Mouse (Mus musculus) midbrain, postnatal 0 days (tissue): ENCODE data around the gene Cnpy4. TPM values are rescaled to one million over a fixed set of nuclear protein-coding genes. Genes with fewer than 3 reads are reported as not detected.

Experiments used
- ATAC-seq: fragments of 200-750 bp; cut with Nextera tagmentation; 2 replicates; pipeline ENCODE4 v1.8.0; 2017; ENCODE audit warnings: moderate number of reproducible peaks, mild to moderate bottlenecking, moderate TSS enrichment, moderate library complexity; ENCODE audit not compliant: low FRiP score
- DNase-seq: peaks from one replicate; pipeline ENCODE4 v3.0.0-alpha.2; 2015; ENCODE audit warnings: low spot score
- H3K27ac ChIP-seq: fragments of 300-500 bp; sonication (generic); 2 replicates; pipeline ENCODE4 v1.5.1; 2014; ENCODE audit warnings: low read depth, mild to moderate bottlenecking, low read length, mixed read lengths
- H3K27me3 ChIP-seq: fragments of 300-500 bp; sonication (generic); 2 replicates; pipeline ENCODE4 v1.6.1; 2014; ENCODE audit warnings: low read length, control low read depth, mixed read lengths; ENCODE audit not compliant: insufficient read depth
- H3K36me3 ChIP-seq: fragments of 300-500 bp; sonication (generic); 2 replicates; pipeline ENCODE4 v1.6.1; 2014; ENCODE audit warnings: low read length, control low read depth, mixed read lengths; ENCODE audit not compliant: insufficient read depth
- H3K4me1 ChIP-seq: fragments of 300-500 bp; sonication (generic); 2 replicates; pipeline ENCODE4 v1.6.1; 2014; ENCODE audit warnings: mild to moderate bottlenecking, control low read depth, antibody characterized with exemption, low read length, mixed read lengths; ENCODE audit not compliant: insufficient read depth
- H3K4me2 ChIP-seq: fragments of 300-500 bp; sonication (generic); 2 replicates; pipeline ENCODE4 v1.6.1; 2014; ENCODE audit warnings: low read depth, mild to moderate bottlenecking, low read length, mixed read lengths; ENCODE audit not compliant: poor library complexity, severe bottlenecking
- H3K4me3 ChIP-seq: fragments of 300-500 bp; sonication (generic); 2 replicates; pipeline ENCODE4 v1.5.1; 2014; ENCODE audit warnings: low read depth, mild to moderate bottlenecking, low read length, moderate library complexity
- H3K9ac ChIP-seq: fragments of 300-500 bp; sonication (generic); replicated peaks from 2 replicates; pipeline ENCODE4 v1.6.1; 2014; ENCODE audit warnings: mild to moderate bottlenecking, low read length, moderate library complexity, mixed read lengths; ENCODE audit not compliant: poor library complexity, severe bottlenecking
- H3K9me3 ChIP-seq: fragments of 300-500 bp; sonication (generic); 2 replicates; pipeline ENCODE4 v1.6.1; 2016; ENCODE audit warnings: low read length, control low read depth
- CTCF ChIP-seq: IDR thresholded peaks from 2 replicates; pipeline ENCODE4 v1.5.1; 2016; ENCODE audit warnings: antibody characterized with exemption, mild to moderate bottlenecking
- WGBS: fragments of 180-500 bp; shearing (Covaris S2); extraction: QIAGEN DNeasy Blood & Tissue Kit; methylation state at CpG from one replicate; pipeline ENCODE4 v1.1.7; 2014; 5-methylcytosine and 5-hydroxymethylcytosine counted together
- polyA plus RNA-seq: library from polyadenylated mRNA; unstranded; fragments of >200 nt; fragmentation: Nextera tagmentation; extraction: Ambion mirVana; gene quantifications from 2 replicates; pipeline ENCODE4 v1.2.1, GENCODE M21; 2015
- total RNA-seq: library from RNA; depleted of rRNA; stranded (reverse); fragments of >200 nt; gene quantifications from 2 replicates; pipeline ENCODE4 v1.2.3, GENCODE M21; 2014

Cnpy4 gene
- total and polyA plus RNA-seq, 2 experiments from 2014 or later = 11.7 to 21.8 TPM

- peaks cover 21% of the 10 kb centered on the region; the same call in 1 of the 2 replicates for H3K36me3 ChIP-seq
- 63% methylated on average over 7 of the region's 7 CpGs for WGBS
Observed at GRCm38 (mm10) chr5:138160224-138160762, 27.0 kb upstream of the Cnpy4 start.

GRCm38 (mm10) chr5:138160842-138161665 lies 26.2 kb upstream of the Cnpy4 start, which contains the start of gene Cops6:
Gene Cops6, plus strand, starts transcription at chr5:138161071.
- ATAC-seq = peak; percentile 93
- H3K27ac ChIP-seq = peak within 1 kb of the TSS; percentile 70
- peaks cover 5% of the 10 kb centered on the region for H3K4me1 ChIP-seq
- no peaks in the 10 kb centered on the region for H3K9me3 ChIP-seq
- peak within 1 kb of the TSS; percentile 74 for H3K4me2 ChIP-seq
- peak within 1 kb of the TSS; percentile 59 for H3K4me3 ChIP-seq
- no peaks in the 10 kb centered on the region for H3K27me3 ChIP-seq
- DNase-seq = peak; percentile 96
- H3K9ac ChIP-seq = peak within 1 kb of the TSS; percentile 66
- WGBS = under 1% methylated on average over 42 of the region's 42 CpGs
- TF ChIP-seq CTCF = peak; percentile 22; the same call in 1 of the 2 replicates
- peaks cover 28% of the 10 kb centered on the region; the same call in 1 of the 2 replicates for H3K36me3 ChIP-seq

More at GRCm38 (mm10) chr5:138160224-138160762, 27.0 kb upstream of the Cnpy4 start:
- 0 out of 2 replicates have a peak overlapping the region, but pooled peaks have one; percentile 66 for H3K9ac ChIP-seq
- H3K9me3 ChIP-seq = no peaks in the 10 kb centered on the region
- H3K4me3 ChIP-seq = peak overlapping the region; percentile 59
- H3K4me1 ChIP-seq = peaks cover 5% of the 10 kb centered on the region
- DNase-seq = no peak
- peak overlapping the region; percentile 74 for H3K4me2 ChIP-seq
- no peaks in the 10 kb centered on the region for H3K27me3 ChIP-seq
- no peak for TF ChIP-seq CTCF
- no peak for ATAC-seq
- H3K27ac ChIP-seq = 0 out of 2 replicates have a peak overlapping the region, but pooled peaks have one; percentile 70

GRCm38 (mm10) chr5:138163046-138163445 lies 24.2 kb upstream of the Cnpy4 start:
- no peak for DNase-seq
- no peak for ATAC-seq
- Histone ChIP-seq H3K4me2 (no peak overlapping the region), H3K9me3 (no peaks in the 10 kb centered on the region), H3K9ac (no peak overlapping the region), H3K4me1 (peaks cover 5% of the 10 kb centered on the region), H3K27ac (no peak overlapping the region), H3K36me3 (peaks cover 45% of the 10 kb centered on the region), H3K27me3 (no peaks in the 10 kb centered on the region), H3K4me3 (no peak overlapping the region)
- no peak for TF ChIP-seq CTCF
- WGBS = 76% methylated on average over 6 of the region's 6 CpGs

GRCm38 (mm10) chr5:138163610-138164009 lies 23.7 kb upstream of the Cnpy4 start:
- ATAC-seq (no peak), DNase-seq (no peak)
- Histone ChIP-seq H3K27me3 (no peaks in the 10 kb centered on the region), H3K27ac (no peak overlapping the region), H3K9me3 (no peaks in the 10 kb centered on the region), H3K4me2 (no peak overlapping the region), H3K36me3 (peaks cover 48% of the 10 kb centered on the region), H3K4me3 (no peak overlapping the region), H3K9ac (no peak overlapping the region), H3K4me1 (peaks cover 5% of the 10 kb centered on the region)
- no peak for TF ChIP-seq CTCF
- WGBS = 68% methylated on average over 10 of the region's 10 CpGs

DNA sequence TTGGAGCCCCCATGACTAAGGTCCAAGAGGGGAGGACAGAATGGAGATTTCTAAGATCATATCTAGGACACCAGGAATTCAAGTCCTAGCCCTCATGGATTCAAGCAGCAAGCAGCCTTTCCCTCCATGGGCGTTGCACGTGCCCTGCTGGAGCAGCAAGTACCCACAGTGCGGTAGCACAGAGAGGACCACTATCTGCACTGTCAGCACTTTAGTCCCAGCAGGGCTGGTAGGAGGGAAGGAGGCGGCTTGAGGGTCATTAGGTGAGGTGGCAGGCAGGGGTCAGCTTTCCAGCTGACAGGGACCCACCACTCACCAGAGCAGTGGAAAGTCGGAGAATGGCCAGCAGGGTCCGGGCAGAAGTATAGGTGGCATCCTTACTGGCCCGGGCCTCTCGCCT lies 21.7 kb upstream of the Cnpy4 start:
- H3K9ac ChIP-seq = no peak overlapping the region
- H3K36me3 ChIP-seq = peaks cover 50% of the 10 kb centered on the region
- no peak overlapping the region for H3K27ac ChIP-seq
- no peak for TF ChIP-seq CTCF
- H3K4me1 ChIP-seq = peaks cover 7% of the 10 kb centered on the region
- WGBS = 77% methylated on average over 8 of the region's 8 CpGs
- no peak overlapping the region for H3K4me3 ChIP-seq
- ATAC-seq = no peak
- no peak overlapping the region for H3K4me2 ChIP-seq
- DNase-seq = no peak
- H3K9me3 ChIP-seq = no peaks in the 10 kb centered on the region
- no peaks in the 10 kb centered on the region for H3K27me3 ChIP-seq
